Mouse (Mus musculus): Measurements from ENCODE around the gene Atp6v0a4. TPM values are rescaled to one million over a fixed set of nuclear protein-coding genes. Genes with fewer than 3 reads are reported as not detected.

The Atp6v0a4 gene
- polyA plus RNA-seq (2014; fragmentation: Illumina TruSeq; extraction: RNeasy Lipid Tissue Mini Kit (QIAGEN cat#74804); ENCODE audit: low read depth, low replicate concordance) = 0.42 TPM

DNA sequence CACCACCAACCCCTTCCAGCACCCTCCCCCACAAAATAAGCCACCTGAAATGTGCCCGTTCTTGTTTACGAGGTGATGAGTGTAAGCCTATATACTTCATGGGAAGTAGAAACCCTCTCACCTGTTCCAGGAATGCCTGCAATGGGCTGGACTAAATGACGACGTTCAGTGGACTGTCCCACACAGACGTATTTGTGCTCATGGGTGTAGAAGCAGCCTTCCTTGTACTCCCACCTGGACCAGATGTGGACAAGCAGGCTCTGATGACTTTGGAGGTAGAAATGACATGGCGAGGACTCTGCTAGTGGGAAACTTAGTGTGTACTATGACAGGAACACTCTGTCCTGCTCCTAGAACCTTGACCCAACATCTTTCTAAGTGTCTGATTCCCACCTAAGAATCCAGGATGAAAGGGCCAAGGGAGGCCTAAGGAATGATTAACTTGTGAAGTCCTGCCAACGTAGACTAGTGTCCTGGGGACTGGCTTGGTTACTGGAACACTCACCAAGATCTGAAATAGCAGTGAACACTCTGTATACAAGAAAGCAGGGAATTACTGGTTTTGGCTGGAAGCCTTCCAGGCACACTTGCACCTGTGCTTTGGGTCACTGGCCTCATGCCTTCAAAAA, at the start of gene Atp6v0a4:
TSS of gene Atp6v0a4 (minus strand) at position 380 of the 629 bp plus-strand sequence.

DNA sequence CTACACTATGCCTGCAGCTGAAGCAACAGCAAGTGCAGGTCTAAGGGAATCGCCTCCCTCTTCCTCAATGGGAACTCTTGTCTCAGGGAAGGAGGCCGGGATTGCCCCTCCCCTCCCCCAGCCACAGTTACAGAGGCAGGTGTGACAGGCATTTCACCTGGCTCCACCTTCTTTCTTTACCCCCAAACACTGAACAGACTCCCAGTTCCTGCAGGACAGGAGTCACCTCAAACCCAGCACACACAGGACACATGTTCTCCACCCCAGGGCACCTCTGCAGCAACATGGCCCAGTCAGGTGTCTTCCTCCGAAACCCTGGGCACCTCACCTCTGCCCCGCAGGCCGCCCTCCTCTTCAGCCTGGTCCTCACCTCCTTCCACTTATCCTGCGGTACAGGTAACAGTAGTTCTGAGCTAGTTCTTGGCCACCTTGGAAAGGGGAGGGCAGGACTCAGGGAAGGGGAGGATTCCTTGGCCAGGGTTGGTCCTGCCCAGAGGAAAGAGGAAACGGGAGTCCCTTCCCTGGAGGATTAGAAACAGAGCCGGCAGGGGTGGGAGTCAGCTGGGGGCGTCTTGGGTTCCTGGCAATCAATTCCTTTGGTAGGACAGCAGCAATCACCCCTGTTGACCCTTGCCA, 15.1 kb downstream of the Atp6v0a4 start, which contains the start of gene Tmem213:
TSS of gene Tmem213 (plus strand) at position 96 of the 636 bp plus-strand sequence.

DNA sequence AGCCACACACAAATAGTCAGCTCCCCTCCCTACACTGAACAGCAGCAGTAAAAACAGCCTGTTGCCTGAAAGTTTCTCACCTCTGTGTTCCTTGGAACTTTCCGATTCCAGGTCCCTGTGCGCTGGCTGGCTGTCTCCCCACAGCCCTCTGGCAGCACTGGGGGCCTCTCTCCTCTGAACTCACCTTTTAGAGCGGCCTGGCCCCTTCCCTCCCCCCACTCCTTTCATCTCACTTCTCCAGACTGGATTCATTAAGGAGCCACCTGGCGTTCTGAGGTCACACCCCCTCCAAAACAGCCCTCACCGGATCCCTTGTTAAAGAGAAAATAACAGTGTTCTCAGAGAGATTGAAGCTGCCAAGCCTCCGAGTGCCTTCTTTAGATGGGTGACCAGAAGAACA, 77.5 kb downstream of the Atp6v0a4 start, which contains the start of gene Svopl:
TSS of gene Svopl (minus strand) at position 159 of the 400 bp plus-strand sequence.

Other genes starting within 250 kb of the Atp6v0a4 start
- gene Svopl, start 77.6 kb downstream of the Atp6v0a4 start, polyA plus RNA-seq (2014; fragmentation: Illumina TruSeq; extraction: RNeasy Lipid Tissue Mini Kit (QIAGEN cat#74804); ENCODE audit: low read depth, low replicate concordance) = 0.49 TPM
- gene Tmem213, start 15.3 kb downstream of the Atp6v0a4 start, polyA plus RNA-seq (2014; fragmentation: Illumina TruSeq; extraction: RNeasy Lipid Tissue Mini Kit (QIAGEN cat#74804); ENCODE audit: low read depth, low replicate concordance) = not detected
- 1.1 TPM for gene D630045J12Rik, start 129.4 kb upstream of the Atp6v0a4 start, polyA plus RNA-seq (2014; fragmentation: Illumina TruSeq; extraction: RNeasy Lipid Tissue Mini Kit (QIAGEN cat#74804); ENCODE audit: low read depth, low replicate concordance)
- 1.4 TPM for gene Zc3hav1l, start 174.7 kb upstream of the Atp6v0a4 start, polyA plus RNA-seq (2014; fragmentation: Illumina TruSeq; extraction: RNeasy Lipid Tissue Mini Kit (QIAGEN cat#74804); ENCODE audit: low read depth, low replicate concordance)
- gene Zc3hav1, start 230.0 kb upstream of the Atp6v0a4 start, polyA plus RNA-seq (2014; fragmentation: Illumina TruSeq; extraction: RNeasy Lipid Tissue Mini Kit (QIAGEN cat#74804); ENCODE audit: low read depth, low replicate concordance) = 6.7 TPM

Data from testis, adult 10 weeks (tissue).